Mouse (Mus musculus) liver, adult 2 months (tissue): ENCODE data around the gene Ap2m1. TPM values are rescaled to one million over a fixed set of nuclear protein-coding genes. Genes with fewer than 3 reads are reported as not detected.

Experiments used
- DNase-seq: peaks from one replicate; pipeline ENCODE4 v3.0.0-alpha.2; 2011; ENCODE audit warnings: low read depth, low spot score; ENCODE audit errors: extremely low read depth
- H3K27ac ChIP-seq: fragments of 200-500 bp; replicated peaks from 2 replicates; pipeline ENCODE4 v1.5.1; 2012; ENCODE audit warnings: low read depth, mild to moderate bottlenecking, control low read depth, inconsistent platforms, low read length; ENCODE audit not compliant: insufficient read depth
- H3K27me3 ChIP-seq: fragments of 200-500 bp; 2 replicates; pipeline ENCODE4 v1.6.1; 2012; ENCODE audit warnings: mild to moderate bottlenecking, moderate library complexity, low read length, inconsistent platforms; ENCODE audit not compliant: control insufficient read depth, insufficient read depth
- H3K36me3 ChIP-seq: fragments of 200-500 bp; 2 replicates; pipeline ENCODE4 v1.6.1; 2012; ENCODE audit warnings: low read length, inconsistent platforms; ENCODE audit not compliant: control insufficient read depth, insufficient read depth
- H3K4me1 ChIP-seq: fragments of 200-500 bp; 2 replicates; pipeline ENCODE4 v1.6.1; 2011; ENCODE audit warnings: low read length; ENCODE audit not compliant: control insufficient read depth, insufficient read depth
- H3K4me3 ChIP-seq: fragments of 200-500 bp; 2 replicates; pipeline ENCODE4 v1.5.1; 2011; ENCODE audit warnings: low read depth, mild to moderate bottlenecking, control low read depth, low read length, moderate library complexity; ENCODE audit not compliant: insufficient read depth
- H3K79me2 ChIP-seq: fragments of 200-500 bp; 2 replicates; pipeline ENCODE4 v1.6.1; 2012; ENCODE audit warnings: inconsistent platforms, mild to moderate bottlenecking, low read length, moderate library complexity; ENCODE audit not compliant: control insufficient read depth, insufficient read depth
- H3K9ac ChIP-seq: fragments of 200-500 bp; 2 replicates; pipeline ENCODE4 v1.6.1; 2012; ENCODE audit warnings: low read depth, mild to moderate bottlenecking, control low read depth, inconsistent platforms, low read length
- CTCF ChIP-seq: fragments of 200-500 bp; IDR thresholded peaks from 2 replicates; pipeline ENCODE4 v1.5.1; 2011; ENCODE audit warnings: low read depth, low read length, control low read depth
- POLR2A ChIP-seq: fragments of 200-500 bp; IDR thresholded peaks from 2 replicates; pipeline ENCODE4 v1.6.1; 2011; ENCODE audit warnings: low read length, control low read depth; ENCODE audit not compliant: insufficient read depth; ENCODE audit errors: extremely low read depth
- WGBS: fragments of 180-500 bp; shearing (Covaris S2); methylation state at CpG from one replicate; pipeline ENCODE4 v1.1.7; 2018; 5-methylcytosine and 5-hydroxymethylcytosine counted together
- polyA plus RNA-seq: library from polyadenylated mRNA; depleted of rRNA; stranded (reverse); fragments of >200 nt; gene quantifications from 2 replicates; pipeline ENCODE4 v1.2.3, GENCODE M21; 2012
- total RNA-seq: library from RNA; depleted of rRNA; stranded (reverse); fragments of >200 nt; gene quantifications from 2 replicates; pipeline ENCODE4 v1.2.3, GENCODE M21; 2014

The Ap2m1 gene
- total and polyA plus RNA-seq, 2 experiments, result 151 to 343 TPM

- no peaks in the 10 kb centered on the region for H3K79me2 ChIP-seq
- H3K4me3 ChIP-seq, result no peak overlapping the region
- 70% methylated on average over 2 of the region's 2 CpGs for WGBS
- no peak overlapping the region for H3K9ac ChIP-seq
- H3K27ac ChIP-seq, result no peak overlapping the region
- no peaks in the 10 kb centered on the region for H3K4me1 ChIP-seq
- TF ChIP-seq POLR2A (no peak), CTCF (no peak)
- DNase-seq, result no peak
- H3K36me3 ChIP-seq, result no peaks in the 10 kb centered on the region
- H3K27me3 ChIP-seq, result no peaks in the 10 kb centered on the region
These were observed 44.0 kb upstream of the Ap2m1 start for GRCm38 (mm10) chr16:20491301-20491700.

DNA sequence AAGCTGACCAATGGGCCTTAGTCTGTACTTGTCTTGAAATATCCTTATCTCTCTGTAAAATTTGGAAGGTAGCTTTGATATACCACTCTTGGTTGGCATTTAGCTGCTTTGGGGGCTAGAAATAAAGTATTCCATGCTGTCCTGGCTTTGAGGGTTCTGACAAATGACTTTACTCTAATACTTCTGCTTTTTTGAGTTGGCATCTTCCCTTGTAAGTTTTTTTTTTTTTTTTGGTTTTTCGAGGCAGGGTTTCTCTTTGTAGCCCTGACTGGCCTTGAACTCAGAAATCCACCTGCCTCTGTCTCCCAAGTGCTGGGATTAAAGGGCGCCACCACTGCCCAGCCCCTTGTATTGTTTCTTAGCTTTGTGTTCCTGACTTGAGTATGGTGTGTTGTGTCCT is 41.8 kb upstream of the Ap2m1 start:
- Histone ChIP-seq H3K4me1 (peaks cover 2% of the 10 kb centered on the region), H3K79me2 (no peaks in the 10 kb centered on the region), H3K4me3 (no peak overlapping the region), H3K9ac (no peak overlapping the region), H3K27me3 (no peaks in the 10 kb centered on the region), H3K27ac (no peak overlapping the region), H3K36me3 (no peaks in the 10 kb centered on the region)
- DNase-seq, result no peak
- 64% methylated on average over 2 of the region's 2 CpGs for WGBS
- TF ChIP-seq POLR2A (no peak), CTCF (no peak)

GRCm38 (mm10) chr16:20496671-20497600 is 38.3 kb upstream of the Ap2m1 start:
- TF ChIP-seq CTCF (peak; percentile 35), POLR2A (no peak)
- 18% methylated on average over 25 of the region's 25 CpGs for WGBS
- H3K79me2 ChIP-seq, result 0 out of 2 replicates have a peak, but pooled peaks cover 3% of the 10 kb centered on the region
- DNase-seq, result peak; percentile 83
- no peaks in the 10 kb centered on the region for H3K27me3 ChIP-seq
- peak overlapping the region; percentile 6 for H3K4me3 ChIP-seq
- peaks cover 7% of the 10 kb centered on the region for H3K36me3 ChIP-seq
- peaks cover 2% of the 10 kb centered on the region for H3K4me1 ChIP-seq
- peak overlapping the region; percentile 51 for H3K9ac ChIP-seq
- 0 out of 2 replicates have a peak overlapping the region, but pooled peaks have one; percentile 1 for H3K27ac ChIP-seq

- H3K27ac ChIP-seq, result peak overlapping the region; percentile 26
- peak overlapping the region; percentile 83 for H3K4me3 ChIP-seq
- peaks cover 17% of the 10 kb centered on the region for H3K36me3 ChIP-seq
- H3K9ac ChIP-seq, result 0 out of 2 replicates have a peak overlapping the region, but pooled peaks have one; percentile 15
- no peak for DNase-seq
- peaks cover 2% of the 10 kb centered on the region for H3K4me1 ChIP-seq
- 10% methylated on average over 16 of the region's 16 CpGs for WGBS
- H3K79me2 ChIP-seq, result 0 out of 2 replicates have a peak, but pooled peaks cover 3% of the 10 kb centered on the region
- no peak for TF ChIP-seq CTCF
- TF ChIP-seq POLR2A, result no peak
- no peaks in the 10 kb centered on the region for H3K27me3 ChIP-seq
These were observed 37.1 kb upstream of the Ap2m1 start for GRCm38 (mm10) chr16:20497980-20498676.

GRCm38 (mm10) chr16:20498677-20499475 is 36.4 kb upstream of the Ap2m1 start, which contains the start of gene Eif2b5:
Eif2b5 (plus strand) TSS chr16:20498817.
- H3K27ac ChIP-seq, result peak within 1 kb of the TSS; percentile 26
- peak within 1 kb of the TSS; percentile 83 for H3K4me3 ChIP-seq
- H3K4me1 ChIP-seq, result peaks cover 2% of the 10 kb centered on the region
- TF ChIP-seq POLR2A (peak; percentile 71), CTCF (no peak)
- peak; percentile 96 for DNase-seq
- under 1% methylated on average over 49 of the region's 49 CpGs for WGBS
- H3K27me3 ChIP-seq, result no peaks in the 10 kb centered on the region
- 0 out of 2 replicates have a peak, but pooled peaks cover 3% of the 10 kb centered on the region for H3K79me2 ChIP-seq
- H3K36me3 ChIP-seq, result peaks cover 22% of the 10 kb centered on the region
- peak within 1 kb of the TSS; percentile 77 for H3K9ac ChIP-seq
